Mouse (Mus musculus): ENCODE data around the gene Maml2.

GRCm38 (mm10) chr9:13414230-13414766, 116.5 kb downstream of the Maml2 start:
- TF ChIP-seq POLR2A (IDR thresholded peaks at IDR 0.05; ENCODE audit: borderline replicate concordance, insufficient read depth, low read length) (no peak), CTCF (IDR thresholded peaks at IDR 0.05; ENCODE audit: borderline replicate concordance, insufficient read depth, low read depth, low read length) (no peak)
